Mouse (Mus musculus): ENCODE measurements around the gene Fam19a5.

The Fam19a5 gene

DNA sequence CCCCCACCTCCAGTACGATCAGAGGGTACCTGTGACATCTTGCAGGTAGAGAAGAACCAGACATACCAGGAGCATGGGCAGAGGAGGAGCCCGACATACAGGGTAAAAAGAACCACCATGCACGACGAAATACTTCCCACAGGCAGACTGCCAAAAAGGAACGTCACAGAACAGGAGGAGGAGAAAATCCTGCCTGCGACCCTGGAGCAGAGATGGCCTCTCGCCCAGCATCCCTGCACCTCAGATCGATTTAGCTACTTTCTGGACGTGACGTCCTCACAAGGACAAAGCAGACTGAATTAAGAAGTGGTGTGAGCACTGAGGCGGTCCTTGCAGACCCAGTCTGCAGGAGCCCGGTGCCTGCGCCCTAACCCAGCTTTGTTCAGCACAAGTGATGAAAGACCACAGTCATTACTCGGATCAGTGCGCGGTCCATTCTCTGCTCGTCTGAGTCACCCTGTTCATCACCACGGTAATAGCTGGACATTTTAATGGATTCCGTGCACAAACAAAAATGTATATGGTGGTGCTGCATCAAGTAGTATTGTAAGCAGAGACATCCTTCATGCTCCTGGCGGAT lies 182.6 kb downstream of the Fam19a5 start:
- DNase-seq (ENCODE audit: low spot score) = no peak

DNA sequence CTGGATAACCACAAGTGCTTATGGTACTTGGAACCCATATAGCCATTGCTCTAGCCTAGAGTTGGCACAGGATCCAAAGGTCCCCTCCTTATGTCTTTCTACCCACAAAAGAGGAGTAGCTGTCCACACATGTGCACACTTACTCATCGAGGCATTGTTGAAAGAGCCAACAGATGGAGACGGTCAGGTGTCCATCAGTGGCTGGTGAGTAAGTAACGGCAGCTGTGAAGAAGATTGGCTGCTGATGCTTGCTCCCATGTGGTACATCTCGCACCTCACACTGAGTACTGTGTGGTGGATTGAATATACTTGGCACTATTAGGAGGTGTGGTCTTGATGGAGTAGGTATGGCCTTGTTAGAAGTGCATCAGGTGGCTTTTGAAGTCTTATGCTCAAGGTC lies 192.2 kb downstream of the Fam19a5 start:
- no peak for DNase-seq (ENCODE audit: low spot score)

DNA sequence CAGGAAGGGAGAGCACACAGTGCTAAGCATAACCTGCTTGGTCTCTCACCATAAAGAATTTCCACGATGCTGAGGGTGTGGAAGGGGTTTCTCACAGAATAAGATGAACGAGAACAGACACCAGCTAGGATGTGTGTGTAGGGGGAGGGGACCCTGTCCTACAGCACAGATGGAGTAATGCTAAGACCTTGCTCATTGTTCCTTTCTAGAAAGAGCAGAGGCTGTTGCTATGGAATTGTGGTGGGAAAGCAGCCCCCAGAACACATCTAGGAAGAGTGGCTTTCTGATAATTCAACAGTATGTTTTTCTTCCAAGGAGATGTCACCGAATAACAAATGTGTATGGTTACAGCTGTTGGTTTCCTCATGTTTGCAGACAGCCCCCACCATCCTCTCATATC lies 211.4 kb downstream of the Fam19a5 start:
- DNase-seq (ENCODE audit: low spot score) = no peak

DNA sequence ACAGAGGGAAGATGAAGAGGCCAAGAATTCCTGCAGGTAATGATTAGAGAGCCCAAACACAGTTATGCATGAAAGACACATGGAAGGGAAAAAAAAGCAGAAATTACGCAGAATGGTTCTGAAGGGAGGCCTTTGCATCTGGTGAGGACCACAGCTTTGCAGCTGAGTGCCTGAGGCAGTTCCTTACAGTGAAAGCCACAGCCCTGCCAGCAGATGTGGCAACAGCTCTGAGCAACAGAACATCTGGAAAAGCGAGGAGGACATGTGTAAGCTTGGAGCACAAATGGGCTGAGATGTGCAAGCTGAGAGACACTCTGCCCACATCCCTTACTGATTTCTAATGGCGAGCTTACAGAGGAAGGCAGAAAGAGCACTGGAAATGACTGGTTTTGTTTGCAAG lies 221.8 kb downstream of the Fam19a5 start:
- DNase-seq (ENCODE audit: low spot score) = no peak

DNA sequence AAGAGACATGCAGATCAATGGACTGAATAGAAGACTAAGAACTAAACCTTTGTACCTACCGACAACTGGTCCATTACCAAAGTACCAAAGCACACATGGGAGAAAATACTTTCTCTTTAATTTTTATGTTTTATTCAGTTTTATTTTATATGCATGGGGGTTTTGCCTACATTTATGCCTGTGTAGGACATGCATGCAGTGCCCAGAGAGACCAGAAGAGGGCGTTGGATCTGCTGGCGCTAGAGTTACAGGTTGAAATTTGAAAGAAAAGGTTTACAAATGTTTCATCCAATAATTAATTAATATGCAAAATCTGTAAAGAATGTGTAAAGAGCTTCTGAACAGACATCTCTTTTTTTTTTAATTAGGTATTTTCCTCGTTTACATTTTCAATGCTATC lies 229.9 kb downstream of the Fam19a5 start:
- no peak for DNase-seq (ENCODE audit: low spot score)

DNA sequence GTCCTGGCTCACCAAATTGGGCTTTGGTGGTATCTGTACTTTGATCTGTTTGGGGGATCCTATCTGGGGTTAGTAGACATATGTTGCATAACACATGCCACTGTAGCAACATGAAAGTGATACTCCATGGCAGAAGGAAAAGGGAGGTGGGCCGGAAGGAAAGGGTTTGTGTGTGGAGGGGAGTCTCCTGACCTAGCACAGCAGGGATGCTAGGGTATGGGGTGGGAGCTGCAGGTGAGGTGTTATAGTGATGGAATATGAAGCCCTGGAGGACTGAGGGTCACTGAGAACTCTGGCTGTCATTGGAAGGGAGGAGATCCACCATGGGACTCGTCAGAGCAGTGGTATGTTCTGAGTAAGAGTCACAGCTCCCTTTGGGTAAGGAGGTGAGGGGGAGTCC lies 239.2 kb downstream of the Fam19a5 start:
- DNase-seq (ENCODE audit: low spot score) = no peak

DNA sequence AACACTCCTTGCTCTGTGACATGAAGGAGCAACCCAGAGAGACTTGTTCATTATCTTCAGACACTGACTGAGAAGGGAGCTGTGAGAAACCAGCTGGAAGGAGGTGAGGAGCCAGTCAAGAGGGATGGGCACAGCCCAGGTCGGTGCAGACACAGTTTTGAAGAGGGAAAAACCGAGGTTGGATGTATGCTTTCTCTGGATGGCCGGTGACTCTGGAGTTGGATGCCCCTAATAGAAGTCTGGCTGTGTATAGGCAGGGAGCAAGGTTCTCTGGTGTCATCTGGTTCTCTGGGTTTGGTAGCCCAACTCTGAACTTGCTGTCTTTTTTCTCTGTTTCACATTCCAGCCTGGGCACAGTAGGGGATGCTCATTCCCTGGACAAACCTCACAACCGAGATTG lies 245.6 kb downstream of the Fam19a5 start:
- DNase-seq (ENCODE audit: low spot score) = no peak

DNA sequence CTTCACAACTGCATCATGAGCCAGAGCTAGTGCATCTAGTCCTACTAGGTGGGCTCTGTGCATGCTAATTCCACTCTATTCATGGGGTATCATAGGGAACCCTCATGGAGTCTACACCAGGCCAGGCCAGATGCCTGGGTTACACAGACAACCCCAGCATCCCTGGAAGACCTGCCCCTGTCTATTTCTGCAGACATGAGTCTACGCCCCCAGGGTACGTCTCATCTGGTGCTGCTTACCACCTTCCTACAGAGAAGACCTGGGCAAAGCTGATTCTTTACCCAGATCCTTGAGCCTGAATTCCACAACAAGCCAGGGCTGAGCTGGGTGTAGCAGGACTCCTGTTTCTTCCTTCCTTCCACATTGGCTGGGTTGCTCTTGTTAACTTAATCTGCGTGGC lies 249.6 kb downstream of the Fam19a5 start:
- DNase-seq (ENCODE audit: low spot score) = no peak

DNA sequence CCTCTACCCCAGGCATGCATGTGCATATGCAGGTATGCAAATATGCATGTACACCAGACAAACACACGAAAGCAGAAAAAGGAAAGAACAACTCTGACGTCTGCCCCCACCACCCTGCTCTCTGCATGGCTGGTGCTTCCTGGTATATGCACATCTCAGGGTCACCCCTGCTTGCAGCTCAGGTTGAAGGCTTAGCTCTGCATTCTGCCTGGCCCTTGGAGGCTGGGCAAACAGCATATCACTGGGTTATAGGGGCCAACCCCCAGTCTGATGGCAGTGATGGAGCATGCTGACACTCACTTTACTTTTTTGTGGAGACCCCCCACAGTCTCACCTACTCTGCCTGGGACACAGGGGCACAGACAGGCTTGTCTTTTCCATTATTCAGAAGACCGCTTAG lies 252.5 kb downstream of the Fam19a5 start:
- DNase-seq (ENCODE audit: low spot score) = no peak
